Mouse (Mus musculus) frontal cortex, postnatal 10 days (tissue): ENCODE results near the gene Gtsf2.
"Not testable (repeated sequence)": the region's sequence is repeated elsewhere in the genome, so short reads cannot be mapped to it uniquely, and the experiment has no call there.

Source experiments
- DNase-seq, 2 experiments: peaks; one replicate each; pipeline ENCODE4 v3.0.0; 2022; ENCODE audit warnings: low spot score in 2 of 2, mixed read lengths in 1 of 2

The Gtsf2 gene

DNA sequence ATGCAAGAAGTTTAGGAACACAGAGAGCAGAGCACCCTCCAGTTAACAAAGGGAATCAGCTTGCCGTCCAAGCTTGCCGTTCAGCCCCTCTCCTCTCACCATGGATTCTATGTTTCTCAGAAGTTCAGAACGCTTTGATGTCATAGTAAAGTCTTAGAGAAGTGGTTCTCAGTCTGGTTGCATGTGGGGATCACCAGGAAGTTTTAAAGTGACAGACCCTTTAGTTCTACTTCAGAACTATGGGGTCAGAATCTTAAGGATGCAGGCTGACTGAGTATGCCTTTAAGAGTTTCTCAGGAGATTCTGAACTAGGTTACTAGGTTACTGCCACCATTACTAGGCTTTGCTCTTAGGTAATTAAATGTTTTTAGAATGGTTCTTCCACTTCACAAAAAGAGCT lies at the start of gene Gtsf2:
Gene Gtsf2 (minus strand): TSS at position 101 of the 400 bp plus-strand sequence.
- DNase-seq, result no peak

DNA sequence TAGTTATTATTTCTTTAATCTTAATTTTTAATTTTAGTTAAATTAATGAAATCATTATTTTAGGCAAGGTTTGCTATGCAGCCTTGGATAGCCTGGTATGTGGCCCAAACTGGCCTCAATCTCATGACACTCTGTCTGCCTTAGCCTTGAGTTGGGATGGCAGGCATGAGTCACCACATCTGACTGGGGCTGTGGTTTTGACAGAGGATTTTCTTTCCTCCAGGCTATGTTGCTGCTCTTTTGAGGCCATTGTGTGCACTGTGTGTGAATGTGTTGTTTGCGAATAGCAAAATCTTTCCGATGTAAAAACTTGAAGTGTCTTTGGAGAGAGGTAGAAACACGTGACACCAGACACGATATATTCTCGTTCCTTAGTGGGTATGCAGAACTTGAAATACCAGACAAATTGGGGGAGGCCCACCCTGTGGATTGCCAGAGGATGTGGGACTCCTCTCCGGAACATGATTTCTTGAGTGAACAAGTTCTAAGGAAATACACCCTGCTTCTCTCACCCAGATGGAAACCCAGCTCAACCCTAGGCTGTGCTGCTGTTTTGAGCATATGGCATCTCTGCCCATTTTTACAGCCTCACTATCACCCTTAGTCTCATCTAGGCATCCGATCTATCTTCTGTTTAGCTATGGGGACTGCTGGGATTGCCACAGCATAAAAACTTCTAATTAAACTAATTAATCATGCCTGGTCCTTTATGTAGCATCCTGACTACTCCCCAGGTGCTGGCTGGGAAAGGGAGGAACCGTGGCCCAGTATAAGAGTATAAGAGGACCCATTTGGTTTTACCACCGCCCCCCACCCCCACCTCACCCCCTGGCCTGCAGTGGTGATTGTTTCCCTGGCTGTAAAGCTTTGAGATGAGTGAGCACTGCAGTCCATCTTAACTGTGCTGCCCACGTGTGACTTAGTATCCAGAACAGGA lies 48.2 kb upstream of the Gtsf2 start:
- no peak for DNase-seq

DNA sequence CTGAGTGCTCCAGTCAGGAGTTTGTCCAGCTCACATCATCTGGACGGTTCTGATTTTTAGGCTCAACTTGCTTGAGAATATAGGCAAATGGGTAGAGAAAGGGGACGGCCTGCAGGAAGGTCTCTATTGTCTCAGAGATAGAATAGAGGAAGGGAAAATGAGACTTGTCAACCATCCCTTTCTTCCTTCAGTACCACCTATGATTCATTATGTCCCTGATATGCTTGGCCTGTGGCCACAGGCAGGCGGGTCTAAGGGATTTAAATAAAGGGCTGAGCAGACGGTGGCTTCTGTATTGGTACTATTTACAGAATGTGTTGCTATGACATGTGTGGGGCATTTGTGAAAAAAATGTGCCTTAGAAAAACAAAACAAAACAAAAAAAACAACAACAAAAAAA lies 40.1 kb upstream of the Gtsf2 start:
- no peak for DNase-seq

GRCm38 (mm10) chr15:103486658-103487057 lies 38.4 kb upstream of the Gtsf2 start:
- DNase-seq, result no peak

DNA sequence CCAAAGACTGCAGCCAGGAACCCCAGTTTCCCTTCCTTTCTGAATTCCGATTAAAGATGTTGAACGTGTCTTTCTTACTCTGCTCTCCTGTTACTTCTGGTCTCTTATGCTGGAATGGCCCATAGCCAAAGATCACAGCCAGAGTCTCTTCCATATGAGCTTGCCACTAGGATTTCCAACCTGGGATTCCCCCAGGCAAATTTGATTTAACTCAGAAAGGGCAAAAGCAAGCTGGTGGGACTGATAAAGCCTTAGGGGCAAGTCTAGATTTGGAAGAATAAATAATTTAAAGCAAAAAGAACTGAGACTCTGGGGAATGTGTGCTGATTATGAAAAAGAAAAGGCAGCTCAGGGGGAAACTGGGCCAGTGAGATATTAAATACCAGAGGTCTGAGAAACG lies 36.8 kb upstream of the Gtsf2 start:
- no peak for DNase-seq

DNA sequence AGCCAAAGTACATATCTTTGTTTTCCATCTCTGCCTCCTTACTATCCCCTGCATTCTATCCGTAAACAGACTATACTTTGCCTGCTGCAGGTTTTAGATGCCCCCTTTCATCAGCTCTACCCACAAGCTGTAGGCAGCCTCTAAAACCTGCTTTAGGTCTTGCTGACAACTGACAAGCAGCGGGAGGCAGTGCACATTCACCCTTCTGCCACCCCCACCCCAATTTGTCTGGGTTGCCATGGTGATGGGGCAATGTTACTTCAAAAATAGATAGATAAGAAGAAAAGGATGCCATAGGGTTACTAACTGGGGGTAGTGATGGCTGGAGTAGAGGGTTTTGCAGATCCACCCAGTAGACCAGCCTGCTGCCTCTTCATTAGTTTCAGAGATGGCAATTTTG lies 36.2 kb upstream of the Gtsf2 start:
- peak in 1 of 2 experiments; percentile 28 for DNase-seq

GRCm38 (mm10) chr15:103482488-103482887 lies 34.2 kb upstream of the Gtsf2 start:
- DNase-seq, result peak in 1 of 2 experiments; percentile 30

- no peak for DNase-seq
These were observed 31.9 kb upstream of the Gtsf2 start for GRCm38 (mm10) chr15:103480129-103480528.

GRCm38 (mm10) chr15:103479080-103479606 lies 30.9 kb upstream of the Gtsf2 start:
- no peak for DNase-seq

DNA sequence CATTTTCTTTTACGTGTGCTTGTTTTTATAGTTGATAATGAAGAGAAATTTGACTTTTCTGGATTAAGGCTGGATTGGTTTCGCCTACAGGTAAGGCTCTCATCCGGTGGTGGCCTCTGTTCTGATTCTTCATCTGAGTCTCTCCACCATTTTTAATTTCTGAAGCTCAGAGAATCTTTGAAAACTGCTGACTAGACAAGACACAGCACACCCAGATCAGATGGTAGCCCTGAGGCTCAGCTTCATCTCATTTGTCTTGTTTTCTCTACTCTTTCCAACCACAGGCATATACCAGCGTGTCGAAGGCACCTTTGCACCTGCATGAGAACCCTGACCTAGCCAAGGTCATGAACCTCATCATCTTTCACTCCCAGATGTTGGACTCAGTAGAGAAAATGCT lies 25.5 kb upstream of the Gtsf2 start:
- DNase-seq, result no peak

- no peak for DNase-seq
These were observed 24.9 kb upstream of the Gtsf2 start for GRCm38 (mm10) chr15:103473182-103473581.

DNA sequence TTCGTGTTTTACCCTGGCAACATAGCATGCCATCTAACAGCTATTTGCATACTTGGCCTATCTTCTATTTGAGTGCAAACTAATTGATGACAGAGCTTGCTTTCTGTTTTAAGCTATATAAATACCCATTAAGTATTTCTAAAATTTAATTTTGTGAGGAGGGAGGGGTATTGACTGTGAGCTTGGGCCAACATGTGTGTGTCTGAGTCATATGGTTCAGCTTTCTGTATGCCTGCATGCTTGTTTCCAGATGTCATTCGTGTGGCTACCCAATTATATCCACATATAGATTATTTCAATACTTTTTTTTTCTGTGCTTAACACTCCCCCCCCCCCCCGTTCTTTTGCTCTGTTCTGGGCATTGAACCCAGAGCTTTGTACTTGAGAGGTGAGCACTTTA lies 24.0 kb upstream of the Gtsf2 start:
- DNase-seq, result no peak

DNA sequence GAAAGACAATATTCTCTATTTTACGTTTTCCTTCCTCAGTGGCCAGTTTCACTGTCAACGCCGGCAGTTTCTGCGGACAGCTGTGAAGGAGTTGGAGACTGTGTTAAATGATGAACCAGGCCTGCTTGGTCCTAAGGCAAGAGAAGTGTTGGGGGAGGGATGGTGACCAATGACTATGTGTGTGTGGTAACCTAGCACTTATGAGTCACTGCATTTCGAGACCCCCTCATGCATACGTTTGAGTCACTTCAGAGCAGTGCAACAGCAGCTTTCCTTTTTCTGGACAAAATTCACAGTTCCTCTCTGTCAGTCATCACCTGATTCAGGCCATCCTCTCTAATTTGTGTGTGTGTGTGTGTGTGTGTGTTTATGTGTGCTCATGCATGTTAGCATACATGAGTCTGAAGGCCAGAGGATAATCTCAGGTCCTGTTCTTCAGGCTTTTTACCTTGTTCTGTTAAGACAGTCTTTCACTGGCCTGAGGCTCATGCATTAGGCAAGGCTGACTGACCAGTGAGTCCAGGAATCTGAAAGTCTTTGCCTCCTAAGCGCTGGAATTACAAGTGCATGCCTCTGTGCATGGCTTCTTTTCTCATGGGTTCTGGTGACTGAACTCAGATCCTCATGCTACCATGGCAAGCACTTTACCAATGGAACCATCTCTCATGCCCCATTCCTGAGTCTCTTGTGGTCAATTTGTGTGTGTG lies 23.4 kb upstream of the Gtsf2 start:
- DNase-seq, result no peak

- peak in 1 of 2 experiments; percentile 15 for DNase-seq
These were observed 14.4 kb upstream of the Gtsf2 start for GRCm38 (mm10) chr15:103462539-103463261.

DNA sequence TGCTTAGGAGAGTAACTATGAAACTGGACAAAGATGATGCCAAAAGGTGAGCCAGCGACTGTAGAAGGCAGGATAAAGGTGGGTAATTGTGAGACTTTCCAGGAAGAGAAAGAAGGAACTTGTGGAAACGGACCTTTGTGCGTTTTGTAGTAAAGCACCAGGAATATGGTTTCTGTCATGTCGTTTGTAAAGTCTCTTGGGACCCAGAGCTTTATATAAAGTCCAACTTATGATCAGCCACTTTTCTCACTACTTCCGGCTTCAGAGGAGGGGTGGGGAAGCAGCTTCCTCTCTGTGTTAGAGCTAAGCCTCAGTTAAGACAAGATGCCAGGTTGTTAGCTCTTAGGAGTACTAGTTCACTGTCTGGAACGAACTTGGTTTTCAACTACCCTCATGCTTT lies 6.2 kb upstream of the Gtsf2 start:
- no peak for DNase-seq

GRCm38 (mm10) chr15:103453551-103454218 lies 5.4 kb upstream of the Gtsf2 start, which contains the start of gene Nckap1l:
TSS of gene Nckap1l (plus strand) at chr15:103453794.
- peak; percentile 16 to 27 for DNase-seq

- not testable (repeated sequence) for DNase-seq
These were observed 2.3 kb downstream of the Gtsf2 start for GRCm38 (mm10) chr15:103445966-103446365.

GRCm38 (mm10) chr15:103430241-103430640 lies 18.0 kb downstream of the Gtsf2 start, which contains the start of gene Gtsf1:
TSS of gene Gtsf1 (minus strand) at chr15:103430470.
- no peak for DNase-seq

DNA sequence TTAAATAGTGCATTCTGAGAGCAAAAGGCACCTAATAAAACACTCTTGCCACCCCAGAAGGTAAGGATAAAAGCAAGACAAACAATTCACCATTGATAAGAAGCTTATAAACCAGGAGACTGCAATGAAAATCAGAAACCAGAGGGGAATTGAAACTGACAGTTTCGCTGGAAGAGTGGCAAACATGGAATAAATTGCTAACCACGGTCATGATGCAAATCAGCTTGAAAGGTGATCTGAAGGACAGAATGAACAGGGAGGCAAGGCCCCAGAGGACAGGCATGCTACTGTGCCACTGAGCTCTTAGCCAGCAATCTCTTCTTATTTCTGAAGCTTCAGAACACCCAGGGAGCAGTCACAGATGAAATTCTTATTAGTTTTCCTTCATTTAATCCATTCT lies 21.3 kb downstream of the Gtsf2 start:
- DNase-seq, result no peak

- DNase-seq, result not testable (repeated sequence)
These were observed 42.7 kb downstream of the Gtsf2 start for GRCm38 (mm10) chr15:103405586-103405985.

- no peak for DNase-seq
These were observed 46.9 kb downstream of the Gtsf2 start for GRCm38 (mm10) chr15:103401361-103401760.
